Mouse (Mus musculus) CH12.LX (cell line): ENCODE measurements around the gene Rab25.

ENCODE experiments used
- CTCF ChIP-seq, 2 experiments: IDR thresholded peaks in 1 of 2; conservative IDR thresholded peaks in 1 of 2; 2 replicates each; pipeline ENCODE4 v1.5.1; 2011 to 2012; ENCODE audit warnings: low read depth in 2 of 2, low read length in 2 of 2, improper control_type of control experiment in 1 of 2, inconsistent platforms in 1 of 2, mild to moderate bottlenecking in 1 of 2, moderate library complexity in 1 of 2
- JUN ChIP-seq: IDR thresholded peaks from 2 replicates; pipeline ENCODE4 v1.6.1; 2011; ENCODE audit warnings: low read depth, mild to moderate bottlenecking, low read length, improper control_type of control experiment, moderate library complexity; ENCODE audit not compliant: insufficient read depth
- MAFK ChIP-seq: IDR thresholded peaks from 2 replicates; pipeline ENCODE4 v1.6.1; 2011; ENCODE audit warnings: low read length, improper control_type of control experiment; ENCODE audit not compliant: insufficient replicate concordance
- MYC ChIP-seq: IDR thresholded peaks from 2 replicates; pipeline ENCODE4 v1.6.1; 2011; ENCODE audit warnings: low read depth, mild to moderate bottlenecking, improper control_type of control experiment, low read length
- POLR2A ChIP-seq: IDR thresholded peaks from 2 replicates; pipeline ENCODE4 v1.6.1; 2011; ENCODE audit warnings: low read depth, mild to moderate bottlenecking, improper control_type of control experiment, low read length
- POLR2AphosphoS2 ChIP-seq: IDR thresholded peaks from 2 replicates; pipeline ENCODE4 v1.6.1; 2011; ENCODE audit warnings: low read depth, low read length, improper control_type of control experiment
- RAD21 ChIP-seq: IDR thresholded peaks from 2 replicates; pipeline ENCODE4 v1.6.1; 2011; ENCODE audit warnings: low read depth, mild to moderate bottlenecking, low read length, improper control_type of control experiment, moderate library complexity
- SIN3A ChIP-seq: IDR thresholded peaks from 2 replicates; pipeline ENCODE4 v1.6.1; 2012; ENCODE audit warnings: low read length, improper control_type of control experiment, inconsistent platforms
- UBTF ChIP-seq: IDR thresholded peaks from 2 replicates; pipeline ENCODE4 v1.6.1; 2012; ENCODE audit warnings: low read depth, mild to moderate bottlenecking, inconsistent platforms, low read length, improper control_type of control experiment, moderate library complexity
- USF1 ChIP-seq: IDR thresholded peaks from 2 replicates; pipeline ENCODE4 v1.6.1; 2014; ENCODE audit warnings: low read depth, mild to moderate bottlenecking, inconsistent platforms, low read length, improper control_type of control experiment
- USF2 ChIP-seq: conservative IDR thresholded peaks from 2 replicates; pipeline ENCODE4 v1.6.1; 2011; ENCODE audit warnings: low read depth, low read length, improper control_type of control experiment

DNA sequence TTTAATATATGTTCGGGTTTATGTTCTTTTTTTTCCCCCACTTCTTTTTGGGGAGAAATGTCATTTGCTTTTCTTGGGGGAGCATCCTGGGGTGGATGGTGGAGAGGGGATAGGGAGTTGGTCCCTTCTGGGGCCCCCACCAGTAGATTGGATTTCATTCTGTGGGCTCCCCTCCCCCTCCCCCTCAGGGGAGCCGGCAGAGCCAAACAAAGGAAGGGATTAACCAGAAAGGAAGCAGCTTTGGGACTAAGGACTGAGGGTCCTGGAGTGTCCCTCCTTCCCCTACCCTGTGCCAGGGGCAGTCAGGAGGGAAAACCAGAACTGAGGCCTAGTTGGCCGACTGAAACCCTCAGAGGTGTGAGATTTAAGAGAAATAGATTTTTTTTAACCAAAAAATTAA lies 8.7 kb downstream of the Rab25 start:
- TF ChIP-seq CTCF (conservative IDR thresholded peaks at IDR 0.05 in 1 of 2, IDR thresholded peaks at IDR 0.05 in 1 of 2; ENCODE audit: low read depth in 2 of 2, low read length in 2 of 2) (no peak), RAD21 (no peak), SIN3A (no peak), MYC (no peak), USF2 (no peak), MAFK (no peak), USF1 (no peak), UBTF (no peak), POLR2A (no peak), JUN (no peak), POLR2AphosphoS2 (no peak)
